Mouse (Mus musculus) lung, adult 2 months (tissue): ENCODE measurements around the gene Magi1.

Experiments used
- CTCF ChIP-seq: fragments of 200-500 bp; IDR thresholded peaks from 2 replicates; pipeline ENCODE4 v1.5.1; 2011; ENCODE audit warnings: mild to moderate bottlenecking, low read length, control low read depth; ENCODE audit not compliant: insufficient read depth
- POLR2A ChIP-seq: fragments of 200-500 bp; IDR thresholded peaks from 2 replicates; pipeline ENCODE4 v1.6.1; 2011; ENCODE audit warnings: low read depth, mild to moderate bottlenecking, control low read depth, low read length, borderline replicate concordance; ENCODE audit errors: extremely low read depth

DNA sequence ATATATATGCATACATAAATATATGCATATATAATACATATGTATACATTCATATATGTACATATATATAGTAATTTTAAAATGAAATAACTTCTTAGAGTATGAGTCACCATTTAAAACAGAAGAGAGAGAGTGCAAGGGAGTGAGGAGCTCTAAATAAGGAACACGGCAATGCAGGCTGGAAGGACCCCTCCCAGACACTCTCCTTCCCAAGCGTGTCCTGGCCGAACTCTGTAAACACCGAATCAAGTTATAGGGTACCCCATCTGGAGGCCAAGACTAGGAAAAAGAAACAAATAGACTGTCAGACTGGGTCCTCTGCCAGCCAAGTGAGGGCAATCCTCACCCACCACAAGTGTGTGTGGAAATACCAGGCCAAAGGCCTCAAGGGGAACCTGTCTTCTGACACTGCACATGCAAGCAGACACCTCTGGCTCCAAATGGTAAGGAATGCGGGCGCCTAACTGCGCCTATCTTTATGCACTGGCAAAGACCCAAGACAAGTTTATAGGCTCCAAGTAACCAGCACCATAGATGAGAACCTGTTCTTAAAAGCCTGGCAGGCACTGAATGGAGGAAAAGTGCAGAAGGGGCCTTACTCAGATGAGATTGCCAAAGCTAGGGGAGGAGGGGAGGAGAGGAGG lies 68.7 kb downstream of the Magi1 start:
- TF ChIP-seq CTCF: no peak
- no peak for TF ChIP-seq POLR2A
